Mouse (Mus musculus) frontal cortex, postnatal 10 days (tissue): ENCODE results near the gene Flrt1.
"Not testable (repeated sequence)": the region's sequence is repeated elsewhere in the genome, so short reads cannot be mapped to it uniquely, and the experiment has no call there.

Source experiments
- DNase-seq, 2 experiments: peaks; one replicate each; pipeline ENCODE4 v3.0.0; 2022; ENCODE audit warnings: low spot score in 2 of 2, mixed read lengths in 1 of 2

Gene Flrt1

GRCm38 (mm10) chr19:7103349-7103992 is 2.1 kb downstream of the Flrt1 start:
- DNase-seq = no peak

GRCm38 (mm10) chr19:7102039-7102438 is 3.5 kb downstream of the Flrt1 start:
- DNase-seq = no peak

GRCm38 (mm10) chr19:7099620-7100155 is 5.8 kb downstream of the Flrt1 start:
- DNase-seq = no peak

- DNase-seq = no peak
Measured at GRCm38 (mm10) chr19:7092756-7093155, 12.8 kb downstream of the Flrt1 start.

- no peak for DNase-seq
Measured at GRCm38 (mm10) chr19:7091448-7092050, 14.0 kb downstream of the Flrt1 start.

- no peak for DNase-seq
Measured at GRCm38 (mm10) chr19:7090369-7091064, 15.0 kb downstream of the Flrt1 start.

GRCm38 (mm10) chr19:7089842-7090251 is 15.7 kb downstream of the Flrt1 start:
- no peak for DNase-seq

GRCm38 (mm10) chr19:7089050-7089449 is 16.5 kb downstream of the Flrt1 start:
- no peak for DNase-seq

GRCm38 (mm10) chr19:7088558-7088957 is 17.0 kb downstream of the Flrt1 start:
- DNase-seq = no peak

GRCm38 (mm10) chr19:7084734-7085133 is 20.8 kb downstream of the Flrt1 start:
- DNase-seq = no peak

GRCm38 (mm10) chr19:7083035-7083794 is 22.3 kb downstream of the Flrt1 start:
- DNase-seq = no peak

- no peak for DNase-seq
Measured at GRCm38 (mm10) chr19:7081516-7082266, 23.8 kb downstream of the Flrt1 start.

GRCm38 (mm10) chr19:7078271-7078670 is 27.3 kb downstream of the Flrt1 start:
- no peak for DNase-seq

GRCm38 (mm10) chr19:7077666-7078065 is 27.9 kb downstream of the Flrt1 start:
- DNase-seq = no peak

GRCm38 (mm10) chr19:7075336-7075735 is 30.2 kb downstream of the Flrt1 start:
- DNase-seq = not testable (repeated sequence)

GRCm38 (mm10) chr19:7073997-7074781 is 31.3 kb downstream of the Flrt1 start:
- DNase-seq = no peak

- no peak for DNase-seq
Measured at GRCm38 (mm10) chr19:7072221-7072620, 33.3 kb downstream of the Flrt1 start.

- no peak for DNase-seq
Measured at GRCm38 (mm10) chr19:7070775-7071174, 34.8 kb downstream of the Flrt1 start.

GRCm38 (mm10) chr19:7069781-7070763 is 35.5 kb downstream of the Flrt1 start:
- DNase-seq = no peak
